Mouse (Mus musculus): ENCODE results near the gene Mboat7. TPM values are rescaled to one million over a fixed set of nuclear protein-coding genes. Genes with fewer than 3 reads are reported as not detected.

The Mboat7 gene
- polyA plus RNA-seq, 1 experiment, result 29.8 TPM

DNA sequence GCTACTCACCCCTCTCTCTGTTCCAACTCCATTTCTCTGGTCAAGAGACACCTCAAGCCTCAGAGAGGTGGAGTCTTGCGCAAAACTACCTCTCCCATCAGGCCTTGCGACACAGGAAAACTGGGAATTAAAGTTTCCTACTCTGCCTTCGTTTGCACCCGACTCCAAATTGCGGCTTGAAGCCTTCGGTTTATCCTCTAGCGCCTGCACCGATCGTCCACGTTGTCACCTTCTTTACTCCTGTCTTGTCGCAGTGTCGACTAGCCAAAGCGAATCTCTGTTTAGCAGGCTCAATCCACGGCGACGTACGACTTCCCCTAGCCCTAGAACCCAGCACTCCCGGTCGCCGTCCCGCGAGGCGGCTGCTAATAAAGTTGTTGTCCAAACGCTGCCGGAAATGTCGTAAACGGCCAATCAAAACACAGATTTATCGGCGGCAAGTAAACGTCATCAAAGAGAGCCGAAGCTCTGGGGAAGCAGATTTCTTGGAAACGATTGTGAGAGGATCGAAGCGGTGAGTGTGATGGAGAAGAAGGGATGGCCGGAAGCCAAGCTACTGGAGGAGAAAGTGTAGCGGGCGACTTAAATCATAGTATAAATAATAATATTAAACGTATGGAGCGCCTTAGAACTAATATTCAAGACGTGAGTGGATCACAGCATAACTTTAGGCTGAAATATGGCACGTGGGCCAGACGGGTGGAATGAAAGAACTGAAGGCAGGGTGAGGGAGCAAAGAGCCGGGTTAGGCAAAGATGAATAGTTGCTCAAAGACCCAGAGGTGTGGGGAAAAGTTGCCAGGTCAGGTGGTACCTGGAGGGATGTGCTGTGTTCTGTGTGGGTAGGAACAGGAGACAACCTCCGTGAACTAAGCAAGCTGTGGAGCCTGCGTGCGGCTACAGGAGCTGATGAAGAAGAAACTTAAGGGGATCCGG lies 63.5 kb downstream of the Mboat7 start, which contains the start of the genes Tfpt and Prpf31:
Gene Tfpt, minus strand, starts transcription at position 387 of the 935 bp plus-strand sequence.
Gene Prpf31, plus strand, starts transcription at position 443 of the 935 bp plus-strand sequence.
- peaks cover 10% of the 10 kb centered on the region for H3K4me1 ChIP-seq (ENCODE audit: control insufficient read depth, insufficient read depth, insufficient read length, low read length)
- H3K4me3 ChIP-seq (ENCODE audit: insufficient read depth, low read depth, low read length), result peak within 1 kb of the TSS; percentile 81
- peak within 1 kb of the TSS; percentile 92 for H3K27ac ChIP-seq (replicated peaks; ENCODE audit: low read depth, low read length)

DNA sequence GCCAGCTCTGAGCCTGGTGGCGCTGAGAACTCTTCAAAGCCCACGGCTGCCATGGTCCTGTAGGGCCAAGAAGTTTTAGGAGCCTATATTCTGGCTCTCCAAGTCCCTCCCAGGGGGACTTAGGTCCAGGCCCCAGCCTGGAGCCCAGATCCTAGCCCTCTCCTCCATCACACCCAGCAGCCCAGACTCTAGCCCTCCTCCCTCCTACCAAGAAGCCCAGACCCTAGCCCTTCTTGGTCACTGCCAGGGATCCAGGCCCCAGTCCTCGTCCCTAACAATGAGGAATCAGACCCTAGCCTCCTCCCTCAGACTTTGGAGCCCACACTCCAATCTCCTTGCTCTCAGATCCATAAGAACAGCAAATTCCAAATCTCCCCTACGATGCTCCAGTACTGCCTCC lies 64.3 kb downstream of the Mboat7 start:
- Histone ChIP-seq H3K4me1 (ENCODE audit: control insufficient read depth, insufficient read depth, insufficient read length, low read length) (peaks cover 10% of the 10 kb centered on the region), H3K27ac (replicated peaks; ENCODE audit: low read depth, low read length) (peak overlapping the region; percentile 37; the same call in 1 of the 2 replicates), H3K4me3 (ENCODE audit: insufficient read depth, low read depth, low read length) (peak overlapping the region; percentile 81)

Other genes with a start within 250 kb of the Mboat7 start
- 1.8 and 4.6 TPM in 2 replicates for gene Tarm1, start 190.9 kb downstream of the Mboat7 start, polyA plus RNA-seq (2012; ENCODE audit: insufficient read depth, insufficient read length, missing spikeins)
- not detected in 2 replicates for gene Oscar, start 77.4 kb downstream of the Mboat7 start, polyA plus RNA-seq (2012; ENCODE audit: insufficient read depth, insufficient read length, missing spikeins)
- 2,482 and 2,632 TPM in 2 replicates for gene Ndufa3, start 76.2 kb downstream of the Mboat7 start, polyA plus RNA-seq (2012; ENCODE audit: insufficient read depth, insufficient read length, missing spikeins)
- 24.2 and 24.4 TPM in 2 replicates for gene Tfpt, start 63.6 kb downstream of the Mboat7 start, polyA plus RNA-seq (2012; ENCODE audit: insufficient read depth, insufficient read length, missing spikeins)
- 18.7 and 20.7 TPM in 2 replicates for gene Prpf31, start 63.5 kb downstream of the Mboat7 start, polyA plus RNA-seq (2012; ENCODE audit: insufficient read depth, insufficient read length, missing spikeins)
- gene Cnot3, start 48.3 kb downstream of the Mboat7 start, polyA plus RNA-seq (2012; ENCODE audit: insufficient read depth, insufficient read length, missing spikeins), result 22.4 and 31.4 TPM in 2 replicates
- 17.8 and 19.4 TPM in 2 replicates for gene Leng1, start 27.7 kb downstream of the Mboat7 start, polyA plus RNA-seq (2012; ENCODE audit: insufficient read depth, insufficient read length, missing spikeins)
- gene Tmc4, start 16.0 kb downstream of the Mboat7 start, polyA plus RNA-seq (2012; ENCODE audit: insufficient read depth, insufficient read length, missing spikeins), result 0.67 TPM in 1 of 2 replicates, not detected in the other
- gene Tsen34, start 660 bp downstream of the Mboat7 start, polyA plus RNA-seq (2012; ENCODE audit: insufficient read depth, insufficient read length, missing spikeins), result 37.7 and 38.0 TPM in 2 replicates
- 727 and 740 TPM in 2 replicates for gene Rps9, start 10.5 kb upstream of the Mboat7 start, polyA plus RNA-seq (2012; ENCODE audit: insufficient read depth, insufficient read length, missing spikeins)
- gene Pirb, start 26.9 kb upstream of the Mboat7 start, polyA plus RNA-seq (2012; ENCODE audit: insufficient read depth, insufficient read length, missing spikeins), result 3.7 and 5.2 TPM in 2 replicates
- not detected in 2 replicates for gene Gm15448, start 132.2 kb upstream of the Mboat7 start, polyA plus RNA-seq (2012; ENCODE audit: insufficient read depth, insufficient read length, missing spikeins)
- gene Pira2, start 151.5 kb upstream of the Mboat7 start, polyA plus RNA-seq (2012; ENCODE audit: insufficient read depth, insufficient read length, missing spikeins), result 0.55 TPM in 1 of 2 replicates, not detected in the other
- not detected in 2 replicates for gene Gm14548, start 204.6 kb upstream of the Mboat7 start, polyA plus RNA-seq (2012; ENCODE audit: insufficient read depth, insufficient read length, missing spikeins)
- 0.59 TPM in 1 of 2 replicates, not detected in the other for gene Lilra6, start 222.0 kb upstream of the Mboat7 start, polyA plus RNA-seq (2012; ENCODE audit: insufficient read depth, insufficient read length, missing spikeins)